Mouse (Mus musculus) kidney, postnatal 14 days (tissue): ENCODE results near the gene Celf6.

ENCODE experiments used
- DNase-seq: peaks from one replicate; pipeline ENCODE4 v3.0.0; 2022; ENCODE audit warnings: mixed read lengths

The Celf6 gene

GRCm38 (mm10) chr9:59588710-59589671 lies 11.3 kb downstream of the Celf6 start:
- no peak for DNase-seq

- no peak for DNase-seq
Measured at GRCm38 (mm10) chr9:59589703-59590439, 12.2 kb downstream of the Celf6 start.

- DNase-seq: no peak
Measured at GRCm38 (mm10) chr9:59601661-59602060, 23.9 kb downstream of the Celf6 start.

- DNase-seq: no peak
Measured at GRCm38 (mm10) chr9:59605967-59606366, 28.2 kb downstream of the Celf6 start.

GRCm38 (mm10) chr9:59610950-59611349 lies 33.2 kb downstream of the Celf6 start:
- DNase-seq: no peak

- no peak for DNase-seq
Measured at GRCm38 (mm10) chr9:59615797-59616196, 38.1 kb downstream of the Celf6 start.

GRCm38 (mm10) chr9:59616622-59617306 lies 39.0 kb downstream of the Celf6 start, which contains the start of gene Parp6:
Gene Parp6 (plus strand): TSS chr9:59617284.
- DNase-seq: peak; percentile 100

- DNase-seq: no peak
Measured at GRCm38 (mm10) chr9:59617307-59617973, 39.7 kb downstream of the Celf6 start.

- DNase-seq: no peak
Measured at GRCm38 (mm10) chr9:59638372-59638771, 60.7 kb downstream of the Celf6 start.

GRCm38 (mm10) chr9:59639936-59640335 lies 62.2 kb downstream of the Celf6 start:
- DNase-seq: no peak

- DNase-seq: no peak
Measured at GRCm38 (mm10) chr9:59641320-59641719, 63.6 kb downstream of the Celf6 start.

GRCm38 (mm10) chr9:59649911-59650310 lies 72.2 kb downstream of the Celf6 start:
- DNase-seq: no peak

GRCm38 (mm10) chr9:59653371-59653770 lies 75.7 kb downstream of the Celf6 start:
- peak; percentile 42 for DNase-seq

- DNase-seq: no peak
Measured at GRCm38 (mm10) chr9:59654450-59654983, 76.8 kb downstream of the Celf6 start.

GRCm38 (mm10) chr9:59655958-59656634 lies 78.4 kb downstream of the Celf6 start, which contains the start of gene Pkm:
Gene Pkm (plus strand): TSS chr9:59656368.
- DNase-seq: peak; percentile 98
